Mouse (Mus musculus) brain, adult 10 weeks (tissue): ENCODE results near the gene Cort. TPM values are rescaled to one million over a fixed set of nuclear protein-coding genes. Genes with fewer than 3 reads are reported as not detected.

Source experiments
- polyA plus RNA-seq: library from polyadenylated mRNA; stranded (reverse); fragments of 350-450 nt; fragmentation: Illumina TruSeq; extraction: RNeasy Lipid Tissue Mini Kit (QIAGEN cat#74804); gene quantifications from one replicate; pipeline ENCODE4 v1.2.3, GENCODE M21; 2015; ENCODE audit warnings: low read depth, low replicate concordance

The Cort gene
- 25.6 TPM for polyA plus RNA-seq

DNA sequence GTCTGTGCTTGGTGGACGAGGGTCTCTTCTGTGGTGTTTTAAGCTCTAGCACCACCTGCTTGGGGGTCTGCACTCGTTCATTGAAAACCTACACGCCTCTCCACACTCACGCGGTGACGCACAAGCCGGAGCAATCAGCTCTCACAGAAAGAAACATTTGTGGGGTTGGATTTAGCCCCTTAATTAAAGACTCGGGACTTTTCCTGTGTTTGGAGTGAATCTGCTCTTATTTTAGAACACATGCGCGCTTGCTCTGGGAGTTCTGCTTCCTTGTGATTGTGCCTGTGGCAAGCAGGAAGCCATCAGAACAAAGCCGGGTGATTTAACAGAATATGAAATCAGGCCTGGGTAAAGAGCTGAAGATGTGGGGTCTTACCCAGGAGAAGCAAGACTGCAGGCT is at the start of gene Cort:
Cort (minus strand) TSS at position 101 of the 400 bp plus-strand sequence.

DNA sequence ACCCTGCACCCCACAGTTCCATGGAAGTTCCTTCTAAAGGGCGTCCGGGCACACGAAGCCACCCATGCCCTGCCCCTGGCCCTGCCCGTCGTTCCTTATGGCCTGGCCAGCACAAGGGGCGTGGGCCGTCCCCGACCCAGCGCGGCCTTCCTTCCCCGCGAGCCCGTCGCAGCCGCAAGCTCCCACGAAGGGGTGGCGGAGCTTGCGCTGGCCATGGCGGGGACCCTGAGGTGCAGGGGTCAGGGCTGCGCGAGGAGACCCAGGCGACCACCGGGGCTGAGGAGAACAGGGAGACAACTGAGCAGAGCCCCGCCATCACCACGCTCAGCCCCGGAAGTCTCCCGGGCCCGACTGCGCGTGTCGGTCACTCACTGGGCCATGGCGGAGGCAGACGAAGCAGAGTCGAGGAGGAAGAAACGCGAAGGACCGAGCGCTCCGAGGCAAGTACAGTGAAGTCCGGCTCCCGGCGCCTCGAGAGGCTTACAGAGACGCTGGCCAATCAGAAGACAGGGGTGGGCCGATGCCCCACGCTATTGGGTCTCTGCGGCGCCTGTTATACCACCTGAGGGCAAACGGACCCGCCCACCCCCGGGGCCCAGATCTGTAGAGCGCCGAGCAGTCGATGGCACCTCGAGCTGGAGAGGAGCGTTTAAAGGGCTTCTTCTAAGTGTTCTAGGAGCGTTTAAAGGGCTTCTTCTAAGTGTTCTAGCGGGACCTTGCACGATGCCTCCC is 39.8 kb upstream of the Cort start, which contains the start of gene Pgd:
Pgd (minus strand) TSS at position 557 of the 732 bp plus-strand sequence.

GRCm38 (mm10) chr4:149136982-149137770 is 10.6 kb upstream of the Cort start, which contains the start of gene Cenps:
Gene Cenps (minus strand): TSS chr4:149137629.

DNA sequence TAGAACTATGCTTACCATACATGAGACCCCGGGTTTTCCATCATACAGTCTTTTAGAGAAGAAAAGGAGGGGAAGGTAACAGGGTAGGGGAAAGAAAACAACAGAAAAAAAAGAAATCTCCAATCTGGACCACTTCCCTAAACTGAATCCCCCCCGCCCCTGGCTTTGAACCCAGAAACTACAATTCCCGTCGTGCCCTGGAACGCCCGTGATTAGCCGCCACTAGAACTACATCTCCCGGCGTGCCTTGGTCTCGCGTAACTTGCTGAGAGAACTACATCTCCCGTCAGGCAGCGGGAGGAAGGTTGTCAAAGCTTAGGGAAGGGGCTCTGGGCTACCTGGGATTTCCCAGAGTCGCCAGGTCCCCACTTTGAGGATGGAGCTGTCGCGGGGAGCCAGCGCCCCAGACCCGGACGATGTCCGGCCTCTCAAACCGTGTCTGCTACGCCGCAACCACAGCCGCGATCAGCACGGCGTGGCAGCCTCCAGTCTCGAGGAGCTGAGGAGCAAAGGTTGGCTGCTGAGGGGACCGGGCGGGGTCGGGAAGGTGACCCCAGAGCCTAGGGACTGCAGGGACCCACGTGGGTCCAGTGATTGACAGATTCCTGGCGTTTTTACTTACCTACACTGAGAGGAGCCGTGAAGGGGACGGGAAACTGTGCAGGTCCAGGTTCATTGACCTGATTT is 22.5 kb downstream of the Cort start, which contains the start of gene Dffa:
Dffa (plus strand) TSS at position 272 of the 687 bp plus-strand sequence.

GRCm38 (mm10) chr4:149099369-149100017 is 27.1 kb downstream of the Cort start, which contains the start of gene Pex14:
Gene Pex14 (minus strand): TSS chr4:149099876.

Other genes starting within 250 kb of the Cort start
- gene Pex14, start 26.9 kb downstream of the Cort start, polyA plus RNA-seq, result 59.5 TPM
- 54.3 TPM for gene Dffa, start 22.6 kb downstream of the Cort start, polyA plus RNA-seq
- 4.5 TPM for gene Cenps, start 10.9 kb upstream of the Cort start, polyA plus RNA-seq
- gene Pgd, start 40.0 kb upstream of the Cort start, polyA plus RNA-seq, result 34.1 TPM
- gene Kif1b, start 180.9 kb upstream of the Cort start, polyA plus RNA-seq, result 204 TPM